Mouse (Mus musculus) limb, embryonic 14.5 days (tissue): Measurements from ENCODE around the gene Gpatch2. TPM values are rescaled to one million over a fixed set of nuclear protein-coding genes. Genes with fewer than 3 reads are reported as not detected.

Experiments used
- ATAC-seq: fragments of 200-750 bp; cut with Nextera tagmentation; 2 replicates; pipeline ENCODE4 v1.8.0; 2017; ENCODE audit warnings: low read depth, moderate number of reproducible peaks, moderate TSS enrichment; ENCODE audit not compliant: low FRiP score
- DNase-seq: peaks from one replicate; pipeline ENCODE4 v3.0.0-alpha.2; 2015; ENCODE audit warnings: low spot score
- H3K27ac ChIP-seq: fragments of 300-500 bp; sonication (generic); replicated peaks from 2 replicates; pipeline ENCODE4 v1.5.1; 2014; ENCODE audit warnings: low read depth, mild to moderate bottlenecking, low read length, moderate library complexity, mixed read lengths
- H3K27me3 ChIP-seq: fragments of 300-500 bp; sonication (generic); 2 replicates; pipeline ENCODE4 v1.6.1; 2014; ENCODE audit warnings: low read length, mixed read lengths; ENCODE audit not compliant: control insufficient read depth, insufficient read depth
- H3K36me3 ChIP-seq: fragments of 300-500 bp; sonication (generic); 2 replicates; pipeline ENCODE4 v1.6.1; 2014; ENCODE audit warnings: mild to moderate bottlenecking, low read length, moderate library complexity, mixed read lengths; ENCODE audit not compliant: control insufficient read depth, insufficient read depth
- H3K4me1 ChIP-seq: fragments of 300-500 bp; sonication (generic); 2 replicates; pipeline ENCODE4 v1.6.1; 2014; ENCODE audit warnings: antibody characterized with exemption, low read length, mixed read lengths; ENCODE audit not compliant: control insufficient read depth, insufficient read depth
- H3K4me2 ChIP-seq: fragments of 300-500 bp; sonication (generic); replicated peaks from 2 replicates; pipeline ENCODE4 v1.6.1; 2014; ENCODE audit warnings: low read depth, mild to moderate bottlenecking, low read length, moderate library complexity; ENCODE audit not compliant: severe bottlenecking
- H3K4me3 ChIP-seq: fragments of 300-500 bp; sonication (generic); replicated peaks from 2 replicates; pipeline ENCODE4 v1.5.1; 2014; ENCODE audit warnings: low read length
- H3K9ac ChIP-seq: fragments of 300-500 bp; sonication (generic); 2 replicates; pipeline ENCODE4 v1.6.1; 2014; ENCODE audit warnings: mild to moderate bottlenecking, low read depth, low read length, moderate library complexity; ENCODE audit not compliant: severe bottlenecking
- H3K9me3 ChIP-seq: fragments of 300-500 bp; sonication (generic); 2 replicates; pipeline ENCODE4 v1.6.1; 2016; ENCODE audit warnings: low read length; ENCODE audit not compliant: control insufficient read depth
- POLR2A ChIP-seq: fragments of 200-500 bp; IDR thresholded peaks from 2 replicates; pipeline ENCODE4 v1.8.0; 2012; ENCODE audit warnings: inconsistent platforms, mild to moderate bottlenecking, moderate library complexity, borderline replicate concordance; ENCODE audit not compliant: insufficient read depth, insufficient read length; ENCODE audit errors: extremely low read depth
- whole genome bisulfite sequencing: fragments of 180-500 bp; shearing (Covaris S2); extraction: QIAGEN DNeasy Blood & Tissue Kit; methylation state at CpG from one replicate; pipeline ENCODE4 v1.1.7; 2014; 5-methylcytosine and 5-hydroxymethylcytosine counted together
- polyA plus RNA-seq, 2 experiments: library from polyadenylated mRNA; depleted of rRNA in 1 of 2; stranded (reverse) in 1 of 2; unstranded in 1 of 2; fragments of >200 nt; fragmentation: Nextera tagmentation in 1 of 2; extraction: Ambion mirVana in 1 of 2; gene quantifications; 2 replicates each; pipeline versions ENCODE4 v1.2.1 to v1.2.3; 2012 to 2014

Gene Gpatch2
- polyA plus RNA-seq, 2 experiments, result 17.7 to 17.8 TPM

- DNase-seq, result no peak
- WGBS, result 60% methylated on average over 6 of the region's 6 CpGs
- Histone ChIP-seq H3K4me1 (no peaks in the 10 kb centered on the region), H3K4me3 (no peak overlapping the region), H3K9me3 (no peaks in the 10 kb centered on the region), H3K27me3 (no peaks in the 10 kb centered on the region), H3K9ac (no peak overlapping the region), H3K4me2 (no peak overlapping the region), H3K27ac (no peak overlapping the region), H3K36me3 (no peaks in the 10 kb centered on the region)
- ATAC-seq, result no peak
- no peak for TF ChIP-seq POLR2A
Observed at GRCm38 (mm10) chr1:187205506-187205905, 9.8 kb upstream of the Gpatch2 start.

GRCm38 (mm10) chr1:187209496-187209895, 5.8 kb upstream of the Gpatch2 start:
- Histone ChIP-seq H3K4me1 (no peaks in the 10 kb centered on the region), H3K9ac (no peak overlapping the region), H3K4me3 (no peak overlapping the region), H3K27ac (no peak overlapping the region), H3K27me3 (no peaks in the 10 kb centered on the region), H3K9me3 (no peaks in the 10 kb centered on the region), H3K36me3 (no peaks in the 10 kb centered on the region), H3K4me2 (no peak overlapping the region)
- WGBS, result 47% methylated on average over 4 of the region's 4 CpGs
- TF ChIP-seq POLR2A, result no peak
- ATAC-seq (no peak), DNase-seq (no peak)

- ATAC-seq (no peak), DNase-seq (no peak)
- no peak overlapping the region for H3K4me3 ChIP-seq
- no peaks in the 10 kb centered on the region for H3K36me3 ChIP-seq
- TF ChIP-seq POLR2A, result no peak
- no peaks in the 10 kb centered on the region for H3K9me3 ChIP-seq
- H3K9ac ChIP-seq, result no peak overlapping the region
- H3K4me1 ChIP-seq, result no peaks in the 10 kb centered on the region
- 76% methylated on average over 4 of the region's 4 CpGs for WGBS
- H3K4me2 ChIP-seq, result no peak overlapping the region
- no peaks in the 10 kb centered on the region for H3K27me3 ChIP-seq
- H3K27ac ChIP-seq, result no peak overlapping the region
Observed at GRCm38 (mm10) chr1:187210736-187211135, 4.6 kb upstream of the Gpatch2 start.

- WGBS, result 94% methylated on average over 9 of the region's 9 CpGs
- H3K4me2 ChIP-seq, result no peak overlapping the region
Observed at GRCm38 (mm10) chr1:187216620-187217410, 1.5 kb downstream of the Gpatch2 start.

GRCm38 (mm10) chr1:187220756-187221155, 5.4 kb downstream of the Gpatch2 start:
- Histone ChIP-seq H3K4me2 (no peak overlapping the region), H3K36me3 (peaks cover 10% of the 10 kb centered on the region), H3K4me3 (no peak overlapping the region), H3K27ac (no peak overlapping the region), H3K4me1 (no peaks in the 10 kb centered on the region), H3K27me3 (no peaks in the 10 kb centered on the region), H3K9me3 (no peaks in the 10 kb centered on the region), H3K9ac (no peak overlapping the region)
- ATAC-seq (no peak), DNase-seq (no peak)
- TF ChIP-seq POLR2A, result no peak
- WGBS, result 80% methylated on average over 6 of the region's 6 CpGs

More at GRCm38 (mm10) chr1:187216620-187217410, 1.5 kb downstream of the Gpatch2 start:
- H3K27ac ChIP-seq, result no peak overlapping the region
- no peak for TF ChIP-seq POLR2A
- no peaks in the 10 kb centered on the region for H3K4me1 ChIP-seq
- DNase-seq (no peak), ATAC-seq (no peak)
- H3K36me3 ChIP-seq, result no peaks in the 10 kb centered on the region
- no peak overlapping the region for H3K4me3 ChIP-seq
- H3K9me3 ChIP-seq, result no peaks in the 10 kb centered on the region
- H3K9ac ChIP-seq, result no peak overlapping the region
- H3K27me3 ChIP-seq, result no peaks in the 10 kb centered on the region
